Mouse (Mus musculus) limb, embryonic 15.5 days (tissue): ENCODE measurements around the gene Txk. TPM values are rescaled to one million over a fixed set of nuclear protein-coding genes. Genes with fewer than 3 reads are reported as not detected.
A peak's percentile ranks its signal among the peaks of the same experiment; 100 is the strongest.

ENCODE experiments used
- ATAC-seq: fragments of 200-750 bp; cut with Nextera tagmentation; 2 replicates; pipeline ENCODE4 v1.8.0; 2017; ENCODE audit warnings: low read depth, moderate TSS enrichment; ENCODE audit not compliant: insufficient number of reproducible peaks, low FRiP score, low TSS enrichment
- H3K27ac ChIP-seq: fragments of 300-500 bp; sonication (generic); 2 replicates; pipeline ENCODE4 v1.5.1; 2015; ENCODE audit warnings: moderate library complexity, mild to moderate bottlenecking, inconsistent platforms
- H3K27me3 ChIP-seq: fragments of 300-500 bp; sonication (generic); 2 replicates; pipeline ENCODE4 v1.6.1; 2015; ENCODE audit warnings: inconsistent platforms
- H3K36me3 ChIP-seq: fragments of 300-500 bp; sonication (generic); 2 replicates; pipeline ENCODE4 v1.6.1; 2015; ENCODE audit warnings: inconsistent platforms
- H3K4me1 ChIP-seq: fragments of 300-500 bp; sonication (generic); 2 replicates; pipeline ENCODE4 v1.6.1; 2015; ENCODE audit warnings: inconsistent platforms
- H3K4me2 ChIP-seq: fragments of 300-500 bp; sonication (generic); 2 replicates; pipeline ENCODE4 v1.6.1; 2015; ENCODE audit warnings: mild to moderate bottlenecking, inconsistent platforms
- H3K4me3 ChIP-seq: fragments of 300-500 bp; sonication (generic); 2 replicates; pipeline ENCODE4 v1.5.1; 2015; ENCODE audit warnings: mild to moderate bottlenecking, inconsistent platforms
- H3K9ac ChIP-seq: fragments of 300-500 bp; sonication (generic); 2 replicates; pipeline ENCODE4 v1.6.1; 2015; ENCODE audit warnings: inconsistent platforms
- H3K9me3 ChIP-seq: fragments of 300-500 bp; sonication (generic); 2 replicates; pipeline ENCODE4 v1.6.1; 2016; ENCODE audit warnings: inconsistent platforms
- WGBS: fragments of 180-500 bp; shearing (Covaris S2); methylation state at CpG from one replicate; pipeline ENCODE4 v1.1.7; 2015; 5-methylcytosine and 5-hydroxymethylcytosine counted together
- polyA plus RNA-seq: library from polyadenylated mRNA; unstranded; fragments of >200 nt; fragmentation: Nextera tagmentation; extraction: Ambion mirVana; gene quantifications from 2 replicates; pipeline ENCODE4 v1.2.1, GENCODE M21; 2015

The Txk gene
- 0.20 and 0.30 TPM in 2 replicates for polyA plus RNA-seq

- no peaks in the 10 kb centered on the region for H3K4me1 ChIP-seq
- H3K36me3 ChIP-seq = no peaks in the 10 kb centered on the region
- H3K4me3 ChIP-seq = no peak within 1 kb of the TSS
- no peak within 1 kb of the TSS for H3K9ac ChIP-seq
- H3K9me3 ChIP-seq = no peaks in the 10 kb centered on the region
- H3K27ac ChIP-seq = no peak within 1 kb of the TSS
- WGBS = 76% methylated on average over 5 of the region's 5 CpGs
- no peaks in the 10 kb centered on the region for H3K27me3 ChIP-seq
- H3K4me2 ChIP-seq = no peak within 1 kb of the TSS
- ATAC-seq = no peak
Observed at GRCm38 (mm10) chr5:72752585-72752984, at the start of gene Txk. Gene Txk (minus strand): TSS chr5:72752777.

GRCm38 (mm10) chr5:72798563-72798962 lies 46.0 kb upstream of the Txk start:
- H3K27me3 ChIP-seq = no peaks in the 10 kb centered on the region
- H3K9ac ChIP-seq = no peak overlapping the region
- 66% methylated on average over 4 of the region's 4 CpGs for WGBS
- no peak for ATAC-seq
- H3K9me3 ChIP-seq = no peaks in the 10 kb centered on the region
- H3K4me2 ChIP-seq = no peak overlapping the region
- peaks cover 2% of the 10 kb centered on the region; the same call in 1 of the 2 replicates for H3K4me1 ChIP-seq
- H3K36me3 ChIP-seq = no peaks in the 10 kb centered on the region
- H3K4me3 ChIP-seq = no peak overlapping the region
- H3K27ac ChIP-seq = no peak overlapping the region

GRCm38 (mm10) chr5:72796186-72796613 lies 43.6 kb upstream of the Txk start:
- Histone ChIP-seq H3K36me3 (no peaks in the 10 kb centered on the region), H3K4me3 (no peak overlapping the region), H3K4me2 (peak overlapping the region; percentile 23), H3K27ac (peak overlapping the region; percentile 38; the same call in 1 of the 2 replicates), H3K9me3 (no peaks in the 10 kb centered on the region), H3K9ac (no peak overlapping the region), H3K4me1 (peaks cover 3% of the 10 kb centered on the region; the same call in 1 of the 2 replicates), H3K27me3 (no peaks in the 10 kb centered on the region)
- WGBS = 55% methylated on average over 14 of the region's 14 CpGs
- no peak for ATAC-seq

- H3K9ac ChIP-seq = no peak overlapping the region
- no peaks in the 10 kb centered on the region for H3K36me3 ChIP-seq
- H3K4me1 ChIP-seq = peaks cover 3% of the 10 kb centered on the region; the same call in 1 of the 2 replicates
- ATAC-seq = no peak
- no peaks in the 10 kb centered on the region for H3K27me3 ChIP-seq
- no peak overlapping the region for H3K4me2 ChIP-seq
- H3K9me3 ChIP-seq = no peaks in the 10 kb centered on the region
- no peak overlapping the region for H3K4me3 ChIP-seq
- WGBS = 81% methylated on average over 3 of the region's 3 CpGs
- no peak overlapping the region for H3K27ac ChIP-seq
Observed at GRCm38 (mm10) chr5:72793309-72793850, 40.8 kb upstream of the Txk start.

GRCm38 (mm10) chr5:72791789-72792188 lies 39.2 kb upstream of the Txk start:
- Histone ChIP-seq H3K36me3 (no peaks in the 10 kb centered on the region), H3K9ac (no peak overlapping the region), H3K4me3 (no peak overlapping the region), H3K4me2 (no peak overlapping the region), H3K27me3 (no peaks in the 10 kb centered on the region), H3K9me3 (no peaks in the 10 kb centered on the region), H3K4me1 (peaks cover 3% of the 10 kb centered on the region; the same call in 1 of the 2 replicates), H3K27ac (no peak overlapping the region)
- 25% methylated on average over 5 of the region's 6 CpGs for WGBS
- ATAC-seq = no peak

GRCm38 (mm10) chr5:72791386-72791785 lies 38.8 kb upstream of the Txk start:
- 50% methylated on average over 4 of the region's 4 CpGs for WGBS
- ATAC-seq = no peak
- Histone ChIP-seq H3K4me1 (peaks cover 3% of the 10 kb centered on the region; the same call in 1 of the 2 replicates), H3K27me3 (no peaks in the 10 kb centered on the region), H3K36me3 (no peaks in the 10 kb centered on the region), H3K27ac (no peak overlapping the region), H3K4me2 (no peak overlapping the region), H3K9ac (no peak overlapping the region), H3K4me3 (no peak overlapping the region), H3K9me3 (no peaks in the 10 kb centered on the region)

GRCm38 (mm10) chr5:72785451-72785850 lies 32.9 kb upstream of the Txk start:
- no peak overlapping the region for H3K27ac ChIP-seq
- ATAC-seq = no peak
- 34% methylated on average over 4 of the region's 4 CpGs for WGBS
- no peak overlapping the region for H3K4me2 ChIP-seq
- no peaks in the 10 kb centered on the region for H3K36me3 ChIP-seq
- no peaks in the 10 kb centered on the region for H3K27me3 ChIP-seq
- no peak overlapping the region for H3K4me3 ChIP-seq
- H3K4me1 ChIP-seq = no peaks in the 10 kb centered on the region
- no peaks in the 10 kb centered on the region for H3K9me3 ChIP-seq
- no peak overlapping the region for H3K9ac ChIP-seq

- ATAC-seq = no peak
- Histone ChIP-seq H3K4me3 (no peak overlapping the region), H3K4me2 (no peak overlapping the region), H3K9ac (no peak overlapping the region), H3K4me1 (no peaks in the 10 kb centered on the region), H3K27ac (no peak overlapping the region), H3K36me3 (no peaks in the 10 kb centered on the region), H3K27me3 (no peaks in the 10 kb centered on the region), H3K9me3 (no peaks in the 10 kb centered on the region)
- 66% methylated on average over 3 of the region's 3 CpGs for WGBS
Observed at GRCm38 (mm10) chr5:72784719-72785118, 32.1 kb upstream of the Txk start.

GRCm38 (mm10) chr5:72783957-72784356 lies 31.4 kb upstream of the Txk start:
- H3K27me3 ChIP-seq = no peaks in the 10 kb centered on the region
- WGBS = 75% methylated on average over 8 of the region's 8 CpGs
- H3K4me3 ChIP-seq = no peak overlapping the region
- no peak overlapping the region for H3K4me2 ChIP-seq
- H3K27ac ChIP-seq = no peak overlapping the region
- no peaks in the 10 kb centered on the region for H3K4me1 ChIP-seq
- H3K9ac ChIP-seq = no peak overlapping the region
- no peaks in the 10 kb centered on the region for H3K36me3 ChIP-seq
- no peak for ATAC-seq
- no peaks in the 10 kb centered on the region for H3K9me3 ChIP-seq

- Histone ChIP-seq H3K9ac (no peak overlapping the region), H3K4me2 (no peak overlapping the region), H3K4me3 (no peak overlapping the region), H3K4me1 (no peaks in the 10 kb centered on the region), H3K9me3 (no peaks in the 10 kb centered on the region), H3K27me3 (no peaks in the 10 kb centered on the region), H3K27ac (no peak overlapping the region), H3K36me3 (no peaks in the 10 kb centered on the region)
- no peak for ATAC-seq
- 91% methylated on average over 7 of the region's 7 CpGs for WGBS
Observed at GRCm38 (mm10) chr5:72783123-72783522, 30.5 kb upstream of the Txk start.

GRCm38 (mm10) chr5:72781776-72782175 lies 29.2 kb upstream of the Txk start:
- WGBS = 80% methylated on average over 11 of the region's 11 CpGs
- ATAC-seq = no peak
- no peaks in the 10 kb centered on the region for H3K27me3 ChIP-seq
- H3K9me3 ChIP-seq = no peaks in the 10 kb centered on the region
- H3K4me1 ChIP-seq = no peaks in the 10 kb centered on the region
- H3K4me3 ChIP-seq = no peak overlapping the region
- no peaks in the 10 kb centered on the region for H3K36me3 ChIP-seq
- H3K4me2 ChIP-seq = no peak overlapping the region
- no peak overlapping the region for H3K9ac ChIP-seq
- no peak overlapping the region for H3K27ac ChIP-seq

GRCm38 (mm10) chr5:72776595-72776994 lies 24.0 kb upstream of the Txk start:
- Histone ChIP-seq H3K4me3 (no peak overlapping the region), H3K4me2 (no peak overlapping the region), H3K4me1 (no peaks in the 10 kb centered on the region), H3K9ac (no peak overlapping the region), H3K27ac (no peak overlapping the region), H3K27me3 (no peaks in the 10 kb centered on the region), H3K9me3 (no peaks in the 10 kb centered on the region), H3K36me3 (no peaks in the 10 kb centered on the region)
- 93% methylated on average over 2 of the region's 2 CpGs for WGBS
- ATAC-seq = no peak

- no peaks in the 10 kb centered on the region for H3K36me3 ChIP-seq
- H3K4me3 ChIP-seq = no peak overlapping the region
- no peak overlapping the region for H3K4me2 ChIP-seq
- H3K9ac ChIP-seq = no peak overlapping the region
- no peak for ATAC-seq
- H3K27me3 ChIP-seq = no peaks in the 10 kb centered on the region
- H3K4me1 ChIP-seq = peaks cover 3% of the 10 kb centered on the region; the same call in 1 of the 2 replicates
- 77% methylated on average over 2 of the region's 2 CpGs for WGBS
- H3K27ac ChIP-seq = no peak overlapping the region
- no peaks in the 10 kb centered on the region for H3K9me3 ChIP-seq
Observed at GRCm38 (mm10) chr5:72776127-72776526, 23.6 kb upstream of the Txk start.
